Mouse (Mus musculus) lung, adult 18-20 months (tissue): Measurements from ENCODE around the gene Pkig.
"Not testable (repeated sequence)": the region's sequence is repeated elsewhere in the genome, so short reads cannot be mapped to it uniquely, and the experiment has no call there.

ENCODE experiments used
- DNase-seq, 2 experiments: peaks; one replicate each; pipeline ENCODE4 v3.0.0; 2022; ENCODE audit warnings: mixed read lengths in 2 of 2

Gene Pkig

DNA sequence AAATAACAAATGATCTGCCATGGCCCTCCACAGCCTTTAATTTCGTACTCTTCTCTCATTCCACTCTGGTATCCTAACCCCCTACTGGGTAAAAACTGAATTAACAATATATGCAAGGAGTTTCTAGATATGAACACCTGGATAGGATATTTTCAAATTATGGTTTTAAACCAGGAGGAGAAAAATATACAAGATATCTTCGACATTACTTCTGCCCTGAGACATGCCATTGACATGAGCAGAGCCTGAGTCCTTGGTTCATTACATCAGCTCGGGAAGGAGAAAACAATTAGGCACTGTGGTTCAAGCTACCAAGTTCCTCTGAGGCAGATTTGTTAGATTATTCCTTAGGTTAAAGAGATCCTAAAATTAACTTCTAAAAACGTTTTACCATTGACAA lies 14.1 kb upstream of the Pkig start:
- DNase-seq: no peak

DNA sequence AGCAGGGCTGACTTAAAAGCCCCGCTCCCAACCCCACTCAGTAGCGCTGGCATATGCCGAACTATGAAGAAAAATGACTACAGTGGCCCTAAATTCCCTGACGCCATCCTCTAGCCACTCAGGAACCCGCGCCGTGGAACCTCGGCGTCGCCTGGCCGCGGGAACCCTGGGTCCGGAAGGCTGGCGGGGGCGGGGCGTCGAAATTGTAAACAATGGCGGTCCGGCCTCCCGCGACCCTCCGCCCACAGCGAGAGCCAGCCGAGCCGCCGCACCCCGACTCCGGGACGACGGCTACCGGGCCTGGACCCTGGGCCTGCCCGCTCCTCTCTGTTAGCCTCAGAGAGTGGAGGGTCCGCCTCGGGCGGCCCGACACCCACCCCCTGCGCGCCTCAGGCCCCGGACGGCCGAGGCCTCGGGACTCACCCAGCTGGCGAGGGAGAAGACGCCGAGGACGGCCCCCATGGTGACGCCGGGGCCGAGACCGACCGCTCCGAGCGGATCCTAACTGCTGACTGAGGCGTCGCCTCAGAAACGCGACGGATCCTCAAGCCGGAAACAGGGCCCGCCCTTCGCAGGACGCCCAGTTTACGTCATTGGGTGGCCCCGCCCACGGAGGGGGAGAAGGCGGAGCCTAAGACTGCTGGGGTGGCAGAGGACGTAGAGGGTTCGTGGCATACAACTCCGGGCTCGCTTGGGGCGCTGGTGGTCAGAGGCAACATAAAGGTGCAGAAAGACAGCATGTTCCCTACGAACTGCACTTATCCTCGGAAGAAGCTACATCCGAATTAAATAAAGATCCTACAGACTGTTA lies 13.4 kb upstream of the Pkig start, which contains the start of gene Serinc3:
Serinc3 (minus strand) TSS at position 557 of the 811 bp plus-strand sequence.
- peak; percentile 99 to 100 for DNase-seq

DNA sequence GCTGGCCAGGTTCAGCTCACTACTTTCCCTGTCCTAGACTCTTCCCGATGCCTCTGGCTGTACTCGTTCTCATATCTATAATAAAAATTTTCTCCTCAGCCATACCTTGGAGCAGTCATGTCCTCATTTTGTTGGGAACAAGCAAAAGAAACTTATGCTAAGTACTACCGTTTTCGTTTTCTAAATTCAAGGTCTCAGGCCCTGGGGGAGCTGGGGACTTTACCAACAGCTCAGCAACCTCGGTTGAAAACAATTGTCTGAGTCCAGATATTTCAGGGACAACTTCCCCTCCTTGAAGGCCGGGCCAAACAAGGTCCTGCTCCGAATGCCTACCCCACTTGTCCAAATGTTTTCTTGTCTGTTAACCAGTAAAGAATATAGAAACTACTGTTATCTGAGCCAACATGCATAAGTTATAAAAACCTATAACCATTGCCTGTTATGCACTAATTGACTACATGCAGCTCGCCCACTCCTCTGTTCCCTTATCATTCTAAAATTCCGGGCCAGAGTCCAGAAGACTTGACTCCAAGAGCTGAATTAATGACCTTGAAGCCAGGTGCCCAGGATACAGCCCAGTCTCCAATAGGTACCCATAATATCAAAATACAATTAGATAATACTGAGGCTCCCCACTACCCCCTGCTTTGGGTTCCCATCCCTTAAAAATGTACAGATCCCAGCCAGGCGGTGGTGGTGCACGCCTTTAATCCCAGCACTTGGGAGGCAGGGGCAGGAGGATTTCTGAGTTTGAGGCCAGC lies 12.3 kb upstream of the Pkig start:
- no peak for DNase-seq

DNA sequence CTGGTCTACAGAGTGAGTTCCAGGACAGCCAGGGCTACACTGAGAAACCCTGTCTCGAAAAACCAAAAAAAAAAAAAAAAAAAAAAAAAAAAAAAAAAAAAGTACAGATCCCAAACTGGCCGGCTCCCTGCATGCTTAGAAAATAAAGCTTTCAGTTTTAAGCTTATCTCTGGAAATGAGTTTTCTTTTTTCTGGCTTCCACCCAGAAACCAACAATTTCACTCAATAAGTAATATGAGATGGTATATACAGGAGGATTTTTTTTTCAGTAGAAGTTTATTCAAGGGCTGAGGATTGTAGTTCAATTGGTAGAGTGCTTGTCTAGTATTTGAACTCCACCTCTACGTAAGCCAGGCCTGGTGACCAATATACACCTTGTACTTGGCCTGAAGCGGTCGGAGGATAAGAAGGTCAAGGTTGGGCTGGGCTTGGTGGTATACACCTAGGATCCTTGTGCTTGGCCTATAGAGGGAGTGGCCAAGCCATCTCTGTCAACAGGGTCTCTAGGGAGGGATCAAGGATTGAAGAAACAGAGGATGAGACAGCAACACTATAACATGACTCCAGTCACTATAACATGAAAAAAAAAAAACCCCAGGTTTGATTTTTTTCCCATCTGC lies 11.6 kb upstream of the Pkig start:
- no peak for DNase-seq

DNA sequence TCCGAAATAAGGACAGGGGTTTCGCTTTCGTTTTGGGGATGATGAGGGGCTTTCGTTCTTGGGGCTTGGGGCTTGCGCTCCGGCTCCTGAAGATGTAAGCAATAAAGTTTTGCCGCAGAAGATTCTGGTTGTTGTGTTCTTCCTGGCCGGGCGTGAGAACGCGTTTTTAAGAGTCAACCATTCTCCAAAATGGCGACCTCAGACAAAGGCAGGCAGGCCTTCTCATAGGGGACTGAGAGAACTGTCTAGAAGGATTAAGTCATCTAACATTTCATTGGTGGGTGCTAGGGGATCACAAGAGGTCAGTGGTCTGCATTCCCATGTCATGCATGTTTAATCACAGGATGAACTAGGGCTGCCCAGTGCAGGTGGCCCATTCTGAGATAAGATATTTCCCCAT lies 2.5 kb upstream of the Pkig start:
- DNase-seq: not testable (repeated sequence)

DNA sequence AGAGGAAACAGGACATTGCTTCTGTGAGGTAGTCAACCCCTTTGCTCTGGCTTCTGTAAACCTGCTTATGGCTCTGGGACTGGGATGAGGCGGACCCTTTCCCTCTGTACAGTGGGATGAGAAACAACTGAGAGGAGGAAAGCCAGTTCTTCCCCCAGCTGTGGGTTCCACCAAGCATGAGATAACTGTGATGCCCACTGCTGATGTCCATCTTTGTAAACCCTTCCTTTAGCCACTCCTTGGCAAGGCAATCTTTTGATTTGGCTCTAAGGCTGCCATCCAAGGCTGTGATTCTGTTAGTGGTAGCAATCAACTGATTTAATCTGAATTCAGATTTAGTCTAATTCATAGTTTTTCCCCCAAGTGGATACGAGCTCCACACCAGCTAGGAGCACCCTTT lies 700 bp upstream of the Pkig start:
- no peak for DNase-seq

DNA sequence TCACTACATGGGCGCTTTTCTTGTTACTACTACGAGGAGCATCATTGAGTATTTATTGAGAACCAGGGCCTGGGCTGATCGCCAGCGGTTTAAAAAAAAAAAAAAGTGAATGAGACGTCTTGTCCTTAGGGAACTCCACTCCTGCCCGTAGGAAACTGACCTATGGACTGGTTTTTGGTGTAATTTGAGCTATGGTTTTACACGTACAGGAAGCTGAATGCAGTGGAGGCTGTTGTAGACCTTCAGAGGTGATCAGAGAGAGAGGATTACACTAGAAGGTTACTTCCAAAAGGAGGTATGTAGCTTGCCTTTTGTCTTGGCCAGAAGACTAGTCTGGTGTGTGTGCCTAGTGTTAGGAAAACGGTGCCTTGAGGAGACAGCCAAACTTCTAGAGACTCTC lies 755 bp downstream of the Pkig start:
- DNase-seq: peak; percentile 44 to 64

DNA sequence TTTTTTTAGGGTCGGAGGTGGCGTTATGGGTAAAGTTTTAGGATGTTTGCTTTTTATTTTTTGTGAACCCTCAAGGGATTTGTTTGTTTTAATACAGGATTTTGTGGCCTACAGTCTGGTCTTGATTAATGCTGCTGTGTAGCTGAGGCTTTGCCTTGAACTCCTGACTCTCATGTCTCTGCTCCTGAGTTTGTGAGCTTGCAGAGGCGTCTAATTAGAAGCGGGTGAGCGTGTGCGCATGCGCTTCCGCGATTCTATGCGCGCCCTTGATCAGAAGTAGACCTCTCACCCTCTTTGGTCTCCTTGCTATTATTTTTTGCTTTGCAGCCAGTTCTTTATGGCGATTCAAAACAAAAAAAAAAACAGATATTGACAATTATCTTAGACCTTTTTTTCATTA lies 1.2 kb downstream of the Pkig start:
- no peak for DNase-seq

DNA sequence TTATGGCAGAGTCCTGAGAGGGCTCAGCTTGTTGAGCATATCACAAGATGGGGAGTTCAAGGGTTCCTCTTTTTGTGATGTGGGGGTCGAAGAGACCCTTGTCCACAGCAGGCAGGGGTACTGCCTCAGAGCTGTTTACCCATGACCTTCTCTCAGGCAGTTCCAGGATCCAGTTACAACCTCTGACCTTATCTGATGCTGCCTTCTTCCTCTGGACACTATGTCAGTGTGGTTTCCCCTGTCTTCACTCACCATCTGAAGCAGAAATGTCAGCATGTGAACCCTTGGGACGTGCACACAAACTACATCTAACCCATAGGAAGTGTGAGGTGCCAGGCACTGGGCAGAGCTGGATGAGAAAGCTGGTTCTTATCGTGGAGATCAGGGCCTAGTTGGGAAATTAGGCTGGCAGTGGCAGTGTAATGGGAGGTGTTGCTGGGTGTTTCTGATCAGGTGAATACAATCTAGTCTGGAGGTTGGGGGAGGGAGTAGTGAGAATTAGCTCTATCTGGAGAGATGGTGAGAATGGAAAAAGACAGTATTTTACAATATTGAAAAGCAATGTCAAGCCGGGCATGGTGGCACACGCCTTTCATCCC lies 2.0 kb downstream of the Pkig start:
- DNase-seq: no peak

DNA sequence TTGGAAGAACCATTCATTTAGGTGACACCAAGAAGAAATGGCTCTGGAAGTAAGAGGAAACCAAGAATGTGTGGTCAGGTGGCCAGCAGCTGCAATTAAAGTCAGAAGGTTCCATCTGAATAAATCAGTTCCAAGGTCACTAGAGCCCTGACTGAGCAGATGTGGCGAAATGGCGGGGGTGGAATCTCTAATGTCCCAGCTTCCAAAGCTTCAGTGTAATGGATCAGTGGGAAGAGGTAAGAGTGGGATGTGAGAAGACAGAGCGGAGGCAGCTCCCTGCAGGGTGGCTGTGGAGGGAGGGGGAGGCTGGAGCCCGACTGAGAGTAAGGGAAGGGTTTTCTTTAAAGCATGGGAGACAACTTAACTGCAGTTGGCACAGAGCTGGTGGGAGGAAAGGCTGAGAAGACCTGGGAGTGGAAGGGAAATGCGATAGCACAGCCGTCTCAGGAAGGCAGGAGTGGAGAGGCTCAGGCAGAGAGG lies 3.2 kb downstream of the Pkig start:
- no peak for DNase-seq

DNA sequence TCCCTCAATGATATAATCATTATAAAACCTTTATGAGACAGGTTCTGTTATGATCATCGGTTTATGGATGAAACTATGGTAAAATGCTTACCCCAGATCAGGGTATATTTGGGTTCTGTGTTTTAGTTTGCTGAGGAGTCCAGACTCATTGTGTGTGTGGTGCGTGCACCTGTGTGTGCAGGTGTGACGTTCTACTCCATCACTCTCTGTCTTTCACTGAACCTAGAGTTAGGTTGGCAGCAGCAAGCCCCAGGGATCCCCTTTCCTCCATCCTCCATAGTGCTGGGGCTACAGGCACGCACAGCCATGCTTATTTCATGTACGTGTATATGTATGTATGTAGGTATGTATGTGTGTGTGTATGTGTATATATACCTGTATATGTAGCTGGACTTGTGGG lies 3.9 kb downstream of the Pkig start:
- no peak for DNase-seq

DNA sequence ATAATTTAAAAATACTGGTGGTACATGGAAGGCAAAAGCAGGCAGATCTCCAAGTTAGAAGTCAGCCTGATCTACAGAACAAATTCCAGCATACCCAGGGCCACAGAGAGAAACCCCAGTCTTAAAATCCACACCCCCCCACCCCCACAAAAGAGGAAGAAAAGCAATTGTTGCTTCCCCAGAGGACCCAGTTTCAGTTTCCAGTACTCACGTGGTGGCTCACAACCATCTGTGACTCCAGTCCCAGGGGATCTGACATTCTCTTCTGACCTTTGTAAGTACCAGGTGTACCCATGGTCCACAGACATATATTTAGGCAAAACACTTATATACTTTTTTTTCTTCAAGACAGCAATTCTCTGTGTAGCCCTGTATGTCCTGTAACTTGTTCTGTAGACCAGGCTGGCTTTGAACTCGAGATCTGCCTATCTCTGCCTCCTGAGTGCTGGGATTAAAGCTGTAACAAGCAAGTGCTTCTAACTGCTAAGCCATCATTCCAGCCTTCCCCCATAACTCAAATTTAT lies 4.6 kb downstream of the Pkig start:
- no peak for DNase-seq

DNA sequence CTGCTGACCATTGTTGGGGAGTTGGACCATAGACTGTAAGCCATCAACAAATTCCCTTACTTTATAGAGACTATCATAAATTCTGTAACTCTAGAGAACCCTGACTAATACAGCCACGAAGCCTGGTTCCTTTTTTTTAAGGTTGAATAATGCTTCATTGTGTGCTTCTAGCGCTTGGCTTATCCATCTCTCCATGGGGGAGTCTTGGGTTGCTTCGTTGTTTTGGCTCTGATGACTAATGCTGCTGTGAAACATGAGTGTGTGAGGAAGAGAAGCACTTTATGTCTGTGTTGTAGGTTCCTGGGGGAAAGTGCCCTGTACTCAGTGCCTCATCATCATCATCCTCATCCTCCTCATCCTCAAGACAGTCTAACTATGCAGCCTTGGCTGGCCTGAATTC lies 5.7 kb downstream of the Pkig start:
- no peak for DNase-seq

DNA sequence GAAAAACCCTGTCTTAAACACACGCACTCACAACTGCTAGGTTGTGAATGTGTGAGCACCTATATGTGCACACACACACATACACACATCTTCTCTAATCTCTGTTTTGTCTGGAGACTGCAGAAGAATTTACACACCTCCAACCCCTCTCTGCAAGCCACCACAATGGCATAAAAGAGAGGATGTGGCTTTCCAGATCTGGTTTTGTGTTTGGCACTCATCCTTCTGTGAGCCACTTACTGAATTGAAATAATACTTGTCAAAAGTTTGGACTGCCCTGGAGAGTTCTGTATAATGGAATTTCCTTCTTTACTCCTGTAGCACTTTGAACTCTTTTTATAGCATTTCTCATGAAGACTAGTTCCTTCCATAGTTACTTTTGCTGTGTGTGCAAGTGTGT lies 8.9 kb downstream of the Pkig start:
- DNase-seq: no peak

DNA sequence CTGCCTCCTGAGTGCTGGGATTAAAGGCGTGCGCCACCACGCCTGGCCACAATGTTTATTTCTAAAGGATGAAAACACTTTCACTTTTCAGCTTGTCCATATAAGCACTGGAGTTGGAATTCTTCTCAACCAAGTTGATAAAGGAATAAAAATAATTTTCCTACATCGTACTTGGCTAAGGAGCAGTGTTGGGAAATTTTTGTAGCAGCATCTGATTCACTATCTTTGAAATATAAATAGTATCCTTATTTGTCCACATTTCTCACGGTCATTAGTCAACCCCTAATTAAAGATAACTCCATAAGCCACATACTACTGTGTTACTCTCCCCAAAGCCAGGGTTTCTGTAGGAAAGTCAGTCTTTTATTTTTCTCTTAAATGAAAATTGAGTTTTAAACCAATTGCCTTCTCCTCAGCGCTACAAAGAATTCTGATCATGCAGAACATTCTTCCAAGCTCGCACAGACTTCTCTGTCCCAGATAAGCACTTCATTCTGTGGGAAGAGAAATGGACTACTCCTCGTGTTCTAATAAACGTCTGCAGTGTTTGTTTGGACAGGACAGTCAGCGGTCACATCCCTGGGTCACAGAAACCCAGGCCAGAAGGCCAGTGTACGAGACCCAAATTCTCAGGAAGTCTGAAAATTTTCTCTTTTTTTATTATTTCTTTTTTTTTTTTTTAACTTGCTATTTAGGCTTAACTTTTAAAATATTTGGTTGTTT lies 12.8 kb downstream of the Pkig start:
- DNase-seq: no peak

DNA sequence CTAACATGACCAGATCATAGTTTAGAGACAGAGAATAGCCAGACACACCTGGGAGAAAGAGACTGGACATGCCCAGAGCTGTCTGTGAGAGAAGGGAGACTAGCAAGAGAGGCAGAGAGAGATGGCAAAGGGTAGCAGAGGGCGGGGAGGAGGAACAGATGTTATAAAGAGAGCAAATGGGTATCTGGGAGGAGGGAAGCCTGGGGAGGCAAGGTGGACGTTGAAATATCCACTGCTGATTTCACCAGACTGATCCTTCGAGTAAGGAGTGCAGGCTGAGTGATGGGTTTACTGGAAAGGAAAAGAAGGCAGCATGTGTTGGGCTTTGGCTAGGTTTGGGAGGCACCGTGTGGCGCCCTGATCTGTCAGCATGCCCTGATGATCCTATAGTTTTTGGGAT lies 16.2 kb downstream of the Pkig start:
- no peak for DNase-seq

DNA sequence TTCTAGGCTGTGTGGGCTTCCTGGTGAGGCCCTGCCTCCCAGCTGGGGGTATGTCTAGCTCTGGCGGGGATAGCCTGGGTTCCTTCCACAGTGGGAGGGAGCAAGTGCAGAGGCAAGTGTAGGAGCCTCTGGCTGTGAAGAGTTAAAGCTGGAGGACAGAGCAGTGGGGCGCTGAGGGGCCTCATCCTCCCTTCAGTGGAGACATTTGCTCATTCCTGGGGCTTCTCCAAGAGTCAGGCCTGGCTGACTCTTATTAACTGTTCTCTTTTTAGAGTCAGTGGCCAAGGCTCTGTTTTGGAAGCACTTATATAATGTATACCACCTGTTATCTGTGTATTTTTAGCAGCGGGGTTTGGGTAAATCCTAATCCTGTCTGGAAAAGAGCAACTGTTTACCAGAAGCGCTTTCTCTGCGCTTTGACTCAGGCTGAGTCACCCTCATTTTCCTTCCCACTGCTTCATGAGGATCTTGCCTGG lies 17.0 kb downstream of the Pkig start:
- no peak for DNase-seq

DNA sequence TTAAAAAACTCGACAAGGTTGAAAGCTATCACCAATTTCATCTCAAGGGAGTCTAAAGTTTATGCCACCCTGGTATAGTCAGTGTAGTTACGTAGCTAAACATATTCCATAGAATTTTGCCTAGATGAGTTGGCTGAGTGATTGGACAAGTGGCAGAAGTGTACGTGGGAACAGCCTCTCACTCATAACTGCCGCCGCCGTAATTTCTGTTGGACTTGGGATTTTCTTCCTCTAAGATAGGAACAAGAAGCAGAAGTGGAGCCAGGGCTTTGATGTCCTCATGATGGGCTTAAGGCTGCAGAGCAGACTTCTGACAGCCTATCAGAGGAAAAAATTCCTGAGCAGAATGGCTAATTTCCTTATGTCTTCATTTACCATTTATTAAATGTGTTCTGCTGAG lies 17.5 kb downstream of the Pkig start:
- DNase-seq: no peak

DNA sequence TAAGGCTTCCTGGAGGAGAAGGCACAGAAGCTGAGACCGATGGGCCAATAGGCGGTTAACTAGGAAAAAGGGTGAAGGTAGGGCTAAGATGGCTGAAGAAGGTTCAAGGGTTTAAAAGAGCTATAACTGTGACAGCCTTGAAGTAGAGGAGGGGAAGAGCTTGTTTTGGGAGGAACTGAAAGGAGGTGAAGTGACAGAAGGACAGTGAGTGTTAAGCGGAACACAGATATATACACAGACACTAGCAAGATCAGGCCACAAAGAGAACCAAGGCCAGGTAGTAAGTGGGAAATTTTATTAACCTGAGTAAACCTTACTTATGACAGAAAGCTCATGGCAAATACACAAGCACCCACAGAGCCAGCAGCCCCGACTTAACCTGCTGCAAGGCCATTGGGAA lies 18.1 kb downstream of the Pkig start:
- DNase-seq: no peak

DNA sequence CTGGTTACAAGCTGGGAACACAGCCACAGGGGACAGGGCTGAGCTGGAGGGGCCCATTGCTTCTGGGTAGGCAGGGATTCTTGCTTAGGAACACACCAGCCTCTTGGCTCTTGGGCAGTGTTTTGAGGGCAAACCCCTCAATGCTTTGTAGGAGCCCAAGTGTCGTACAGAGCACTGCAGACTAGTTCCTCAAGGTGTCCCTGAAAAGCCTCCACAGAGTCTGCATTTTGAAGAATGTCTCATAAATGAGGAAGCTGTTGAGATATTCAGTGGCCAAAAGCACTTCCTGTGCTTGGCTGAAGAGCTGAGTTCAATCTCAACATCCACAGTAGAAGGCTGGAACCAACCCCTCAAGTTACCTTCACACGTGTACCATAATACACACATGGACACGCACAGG lies 18.6 kb downstream of the Pkig start:
- DNase-seq: no peak

DNA sequence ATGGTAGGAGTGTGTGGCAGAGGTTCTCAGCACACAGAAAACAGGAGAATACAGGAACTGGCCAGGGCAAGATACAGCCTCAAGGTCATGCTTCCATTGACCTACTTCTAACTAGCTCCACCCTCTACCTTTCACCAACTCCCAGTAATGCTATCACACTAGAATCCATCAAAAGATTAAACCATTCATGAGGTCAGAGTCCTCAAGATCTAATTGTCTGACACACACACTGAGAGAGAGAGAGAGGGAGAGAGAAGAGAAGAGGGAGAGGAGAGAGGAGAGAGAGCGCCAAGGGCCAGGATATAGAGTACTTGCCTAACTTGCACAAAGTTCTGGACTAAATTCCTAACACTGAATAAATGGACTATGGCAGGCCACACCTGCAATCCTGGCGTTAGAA lies 24.2 kb downstream of the Pkig start:
- no peak for DNase-seq

DNA sequence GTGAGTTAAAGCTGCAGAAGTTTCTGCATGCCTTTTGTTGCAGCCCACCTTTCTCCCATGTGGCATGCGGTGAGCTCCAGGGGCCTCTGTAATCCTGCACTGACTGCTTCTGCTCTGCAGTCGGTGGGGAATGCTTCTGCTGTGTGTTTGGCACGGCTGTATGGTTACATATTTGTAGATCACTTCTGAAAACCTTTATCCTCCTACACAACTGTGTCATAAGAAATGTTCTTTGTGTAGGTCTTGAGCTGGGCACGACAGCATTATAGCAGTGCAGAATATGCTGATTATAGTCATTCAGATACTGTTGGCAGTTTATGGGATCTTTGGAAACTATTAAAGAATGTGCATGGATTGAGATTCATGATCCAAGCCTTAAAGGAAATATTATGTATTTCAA lies 27.1 kb downstream of the Pkig start:
- no peak for DNase-seq
